Mouse (Mus musculus) kidney, adult 2 months (tissue): Measurements from ENCODE around the gene Pym1. TPM values are rescaled to one million over a fixed set of nuclear protein-coding genes. Genes with fewer than 3 reads are reported as not detected.
"Not testable (repeated sequence)": the region's sequence is repeated elsewhere in the genome, so short reads cannot be mapped to it uniquely, and the experiment has no call there.

Experiments
- DNase-seq: peaks from one replicate; pipeline ENCODE4 v3.0.0; 2021
- H3K27ac ChIP-seq: fragments of 200-500 bp; 2 replicates; pipeline ENCODE4 v1.5.1; 2012; ENCODE audit warnings: low read depth, low read length, control low read depth, inconsistent platforms; ENCODE audit not compliant: insufficient read depth
- H3K27me3 ChIP-seq: fragments of 200-500 bp; replicated peaks from 2 replicates; pipeline ENCODE4 v1.6.1; 2012; ENCODE audit warnings: mild to moderate bottlenecking, moderate library complexity, low read length, inconsistent platforms; ENCODE audit not compliant: control insufficient read depth, insufficient read depth
- H3K36me3 ChIP-seq: fragments of 200-500 bp; 2 replicates; pipeline ENCODE4 v1.6.1; 2012; ENCODE audit warnings: mild to moderate bottlenecking, moderate library complexity, low read length, inconsistent platforms; ENCODE audit not compliant: control insufficient read depth, insufficient read depth
- H3K4me1 ChIP-seq: fragments of 200-500 bp; 2 replicates; pipeline ENCODE4 v1.6.1; 2011; ENCODE audit warnings: low read length; ENCODE audit not compliant: control insufficient read depth, insufficient read depth
- H3K4me3 ChIP-seq: fragments of 200-500 bp; 2 replicates; pipeline ENCODE4 v1.5.1; 2011; ENCODE audit warnings: mild to moderate bottlenecking, low read depth, low read length, control low read depth; ENCODE audit not compliant: insufficient read depth
- CTCF ChIP-seq: fragments of 200-500 bp; conservative IDR thresholded peaks from 2 replicates; pipeline ENCODE4 v1.5.1; 2011; ENCODE audit warnings: low read depth, mild to moderate bottlenecking, control low read depth, low read length, moderate library complexity, mixed read lengths; ENCODE audit not compliant: insufficient read depth, insufficient read length
- POLR2A ChIP-seq: fragments of 200-500 bp; IDR thresholded peaks from one replicate; pipeline ENCODE4 v1.6.1; 2011; ENCODE audit warnings: low read depth, low read length, control low read depth
- WGBS: fragments of 180-500 bp; shearing (Covaris S2); methylation state at CpG from one replicate; pipeline ENCODE4 v1.1.7; 2018; 5-methylcytosine and 5-hydroxymethylcytosine counted together
- polyA plus RNA-seq: library from polyadenylated mRNA; depleted of rRNA; stranded (reverse); fragments of >200 nt; gene quantifications from 2 replicates; pipeline ENCODE4 v1.2.3, GENCODE M21; 2012

Gene Pym1
- polyA plus RNA-seq, 1 experiment, result 20.0 TPM

DNA sequence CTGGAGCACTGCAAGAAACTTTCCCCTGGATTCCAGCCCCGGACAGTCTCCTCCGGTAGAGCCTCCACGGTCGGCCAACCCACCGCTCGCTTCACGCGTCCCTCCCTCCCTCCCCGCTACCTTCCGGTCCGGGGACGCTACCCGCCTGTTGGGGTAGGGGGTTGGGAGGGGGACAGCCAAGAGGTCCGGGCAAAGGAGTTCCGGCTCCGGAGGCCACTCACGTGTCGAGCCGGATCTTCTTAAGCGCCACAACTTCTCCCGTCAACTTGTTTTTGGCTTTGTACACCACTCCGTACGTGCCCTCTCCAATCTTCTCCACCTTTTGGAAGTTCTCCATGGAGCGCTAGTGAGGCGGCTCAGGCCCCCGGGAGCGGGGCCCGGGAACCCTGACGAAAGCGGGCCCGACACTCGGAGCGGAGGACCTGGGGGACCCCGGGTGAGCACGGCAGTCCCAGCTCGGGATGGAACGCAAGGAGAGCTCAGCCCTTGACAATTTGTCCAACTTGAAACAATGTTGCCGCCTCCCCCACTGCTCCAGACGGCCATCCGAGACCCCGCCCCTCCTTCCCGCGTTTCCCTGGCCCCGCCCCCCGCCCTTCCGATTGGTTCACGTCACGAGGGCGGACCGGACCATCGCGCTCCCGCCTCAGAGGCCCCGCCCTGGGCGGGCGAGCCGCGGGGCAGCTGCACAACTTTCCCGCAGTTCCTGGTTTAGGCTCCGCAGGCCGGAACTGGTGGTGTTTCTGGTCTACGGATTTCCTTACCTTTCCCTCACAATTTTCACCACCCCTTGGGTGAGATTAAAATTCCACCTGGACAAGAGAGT, 43.0 kb upstream of the Pym1 start, which contains the start of gene Cdk2:
Gene Cdk2 (minus strand): TSS at position 541 of the 826 bp plus-strand sequence.
- peak; percentile 61 for TF ChIP-seq POLR2A
- TF ChIP-seq CTCF, result no peak
- Histone ChIP-seq H3K27me3 (no peaks in the 10 kb centered on the region), H3K36me3 (no peaks in the 10 kb centered on the region), H3K27ac (peak within 1 kb of the TSS; percentile 40; the same call in 1 of the 2 replicates), H3K4me1 (peaks cover 3% of the 10 kb centered on the region; the same call in 1 of the 2 replicates), H3K4me3 (peak within 1 kb of the TSS; percentile 73)
- DNase-seq, result peak; percentile 97
- WGBS, result under 1% methylated on average over 62 of the region's 62 CpGs

DNA sequence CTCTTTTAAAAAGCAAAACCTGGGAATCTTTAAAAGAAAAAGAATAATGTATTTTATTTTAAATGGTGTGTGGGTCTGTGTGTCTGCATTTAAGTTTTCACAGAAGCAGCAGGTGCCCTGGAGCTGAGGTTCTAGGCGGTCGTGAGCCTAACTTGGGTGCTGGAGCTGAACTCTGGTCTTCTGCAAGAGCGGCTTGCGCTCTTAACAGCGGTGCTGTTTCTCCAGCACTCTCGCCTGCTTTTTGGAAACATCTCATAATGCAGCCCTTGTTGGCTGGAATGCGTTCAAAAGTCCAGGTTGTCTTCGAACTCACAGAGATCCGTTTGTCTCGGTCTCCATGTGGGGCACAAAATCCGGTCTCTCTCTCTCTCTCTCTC, 42.4 kb upstream of the Pym1 start:
- Histone ChIP-seq H3K36me3 (no peaks in the 10 kb centered on the region), H3K4me1 (peaks cover 3% of the 10 kb centered on the region; the same call in 1 of the 2 replicates), H3K27me3 (no peaks in the 10 kb centered on the region), H3K4me3 (0 out of 2 replicates have a peak overlapping the region, but pooled peaks have one; percentile 15), H3K27ac (no peak overlapping the region)
- DNase-seq, result no peak
- TF ChIP-seq POLR2A, result no peak
- no peak for TF ChIP-seq CTCF
- 9% methylated on average over 11 of the region's 11 CpGs for WGBS

DNA sequence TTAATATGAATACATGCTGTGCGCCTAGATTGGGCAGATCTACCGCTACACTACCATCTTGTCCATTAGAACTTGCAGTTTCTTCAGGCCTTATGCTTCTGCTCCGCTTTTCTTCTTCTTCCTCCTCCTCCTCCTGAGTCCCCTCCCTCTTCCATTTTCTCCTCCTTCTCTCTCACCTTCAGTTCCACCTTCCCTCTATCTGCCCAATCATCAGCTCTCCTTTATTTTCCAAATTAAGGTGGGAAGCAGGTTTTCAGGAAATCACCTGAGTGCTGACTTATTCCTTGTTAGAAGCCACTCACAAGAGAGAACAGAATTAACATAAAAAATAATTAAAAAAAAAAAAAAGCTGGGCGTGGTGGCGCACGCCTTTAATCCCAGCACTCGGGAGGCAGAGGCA, 36.4 kb upstream of the Pym1 start:
- H3K27me3 ChIP-seq, DNase-seq, H3K27ac ChIP-seq, H3K4me1 ChIP-seq, H3K4me3 ChIP-seq, H3K36me3 ChIP-seq: not testable (repeated sequence)
- 97% methylated on average over 7 of the region's 7 CpGs for WGBS

DNA sequence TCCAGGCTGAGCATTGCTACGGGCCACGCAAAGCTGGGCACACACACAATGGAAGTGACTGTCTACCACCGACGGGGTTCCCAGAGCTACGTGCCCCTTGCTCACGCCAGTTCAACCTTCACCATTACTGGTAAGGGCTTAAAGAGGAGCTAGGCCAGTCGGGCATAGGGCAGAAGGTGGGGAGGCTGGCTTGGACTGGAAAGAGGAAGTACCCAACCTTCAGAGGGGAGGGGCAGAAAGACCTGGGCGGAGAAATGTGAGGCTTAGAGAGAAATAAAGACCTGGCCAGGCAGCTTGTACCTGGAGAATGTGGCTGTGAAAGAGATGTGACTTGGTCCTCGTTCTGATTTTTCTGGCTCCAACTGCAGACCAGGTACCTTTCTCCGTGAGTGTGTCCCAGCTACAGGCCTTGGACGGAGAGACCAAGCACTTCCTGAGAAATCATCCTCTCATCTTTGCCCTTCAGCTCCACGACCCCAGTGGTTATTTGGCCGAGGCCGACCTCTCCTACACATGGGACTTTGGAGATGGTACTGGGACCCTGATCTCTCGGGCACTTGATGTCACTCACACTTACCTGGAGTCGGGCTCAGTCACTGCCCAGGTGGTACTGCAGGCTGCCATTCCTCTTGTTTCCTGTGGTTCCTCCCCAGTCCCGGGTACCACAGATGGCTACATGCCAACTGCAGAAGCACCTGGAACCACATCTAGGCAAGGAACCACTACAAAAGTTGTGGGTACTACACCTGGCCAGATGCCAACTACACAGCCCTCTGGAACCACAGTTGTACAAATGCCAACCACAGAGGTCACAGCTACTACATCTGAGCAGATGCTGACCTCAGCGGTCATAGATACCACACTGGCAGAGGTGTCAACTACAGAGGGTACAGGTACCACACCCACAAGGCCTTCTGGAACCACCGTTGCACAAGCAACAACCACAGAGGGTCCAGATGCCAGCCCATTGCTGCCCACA, 31.8 kb upstream of the Pym1 start:
- Histone ChIP-seq H3K27ac (no peak overlapping the region), H3K36me3 (no peaks in the 10 kb centered on the region), H3K4me3 (no peak overlapping the region), H3K27me3 (no peaks in the 10 kb centered on the region), H3K4me1 (no peaks in the 10 kb centered on the region)
- WGBS, result 84% methylated on average over 19 of the region's 19 CpGs
- DNase-seq, result no peak
- TF ChIP-seq POLR2A, result no peak
- TF ChIP-seq CTCF, result no peak

- H3K27ac ChIP-seq, H3K36me3 ChIP-seq, H3K4me3 ChIP-seq, DNase-seq, H3K4me1 ChIP-seq, H3K27me3 ChIP-seq: not testable (repeated sequence)
- WGBS, result 81% methylated on average over 4 of the region's 4 CpGs
These were observed 22.2 kb upstream of the Pym1 start for GRCm38 (mm10) chr10:128725466-128725865.

- no peak for DNase-seq
- Histone ChIP-seq H3K27ac (no peak overlapping the region), H3K4me1 (peaks cover 3% of the 10 kb centered on the region; the same call in 1 of the 2 replicates), H3K27me3 (no peaks in the 10 kb centered on the region), H3K4me3 (no peak overlapping the region), H3K36me3 (no peaks in the 10 kb centered on the region)
- TF ChIP-seq CTCF (no peak), POLR2A (no peak)
- 85% methylated on average over 5 of the region's 5 CpGs for WGBS
These were observed 19.6 kb upstream of the Pym1 start for GRCm38 (mm10) chr10:128728059-128728458.

DNA sequence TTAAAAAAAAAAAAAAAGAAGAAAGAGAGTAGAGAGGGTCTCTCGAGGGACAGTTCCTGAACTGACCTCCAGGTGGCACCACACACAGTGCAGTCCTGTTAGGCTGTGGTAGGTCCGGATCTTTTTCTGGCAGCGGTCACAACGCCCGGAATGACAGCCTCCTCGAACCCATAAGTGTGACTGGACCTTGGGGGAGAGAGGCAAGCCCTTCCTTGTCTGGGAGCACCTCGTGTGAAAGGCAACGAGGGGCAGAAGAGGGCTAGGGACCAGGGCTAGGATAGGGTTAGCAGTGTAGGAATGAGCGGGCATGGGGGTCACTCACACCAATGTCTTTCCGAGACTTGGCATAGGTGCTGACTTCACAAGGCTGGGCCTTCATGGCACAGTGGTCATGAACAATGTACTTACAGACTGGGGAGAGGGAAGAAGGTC, 16.7 kb upstream of the Pym1 start:
- peak; percentile 74 for DNase-seq
- H3K4me1 ChIP-seq, result peaks cover 3% of the 10 kb centered on the region; the same call in 1 of the 2 replicates
- WGBS, result 18% methylated on average over 10 of the region's 10 CpGs
- no peak overlapping the region for H3K4me3 ChIP-seq
- H3K27ac ChIP-seq, result no peak overlapping the region
- TF ChIP-seq POLR2A (no peak), CTCF (peak; percentile 81)
- no peaks in the 10 kb centered on the region for H3K36me3 ChIP-seq
- H3K27me3 ChIP-seq, result no peaks in the 10 kb centered on the region
